Mouse (Mus musculus) lung, postnatal 4 days (tissue): ENCODE data around the gene Gm42674.

Experiments
- DNase-seq, 2 experiments: peaks; one replicate each; pipeline ENCODE4 v3.0.0; 2021

Gene Gm42674

DNA sequence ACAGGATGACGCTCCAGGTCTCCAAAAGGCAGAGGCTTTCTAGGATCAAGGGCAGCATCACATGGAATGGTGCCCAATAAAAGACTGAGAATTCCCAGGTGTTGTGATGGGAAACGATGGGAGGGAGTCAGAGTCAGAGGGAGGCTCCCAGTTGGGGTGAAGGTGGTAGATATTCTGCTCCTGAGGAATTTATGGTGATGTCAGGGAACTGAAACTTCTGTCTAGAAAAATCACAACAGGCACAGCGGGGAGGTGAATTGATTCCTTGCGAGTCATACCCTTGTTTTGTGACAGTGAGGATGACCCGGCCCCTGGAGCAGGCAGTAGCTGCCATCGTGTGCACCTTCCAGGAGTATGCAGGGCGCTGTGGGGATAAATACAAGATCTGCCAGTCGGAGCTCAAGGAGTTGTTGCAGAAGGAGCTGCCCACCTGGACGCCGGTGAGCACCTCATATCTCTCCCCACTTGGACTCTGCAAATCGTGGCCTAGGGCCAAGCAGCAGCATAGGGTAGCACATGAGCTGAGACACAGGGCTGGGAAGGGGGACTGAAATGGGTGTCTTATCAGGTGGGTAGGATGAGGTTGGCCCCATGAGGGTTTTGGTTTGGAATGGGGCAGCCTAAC, at the start of gene Gm42674:
Gm42674 (plus strand) TSS at position 419 of the 625 bp plus-strand sequence.
- DNase-seq = no peak

DNA sequence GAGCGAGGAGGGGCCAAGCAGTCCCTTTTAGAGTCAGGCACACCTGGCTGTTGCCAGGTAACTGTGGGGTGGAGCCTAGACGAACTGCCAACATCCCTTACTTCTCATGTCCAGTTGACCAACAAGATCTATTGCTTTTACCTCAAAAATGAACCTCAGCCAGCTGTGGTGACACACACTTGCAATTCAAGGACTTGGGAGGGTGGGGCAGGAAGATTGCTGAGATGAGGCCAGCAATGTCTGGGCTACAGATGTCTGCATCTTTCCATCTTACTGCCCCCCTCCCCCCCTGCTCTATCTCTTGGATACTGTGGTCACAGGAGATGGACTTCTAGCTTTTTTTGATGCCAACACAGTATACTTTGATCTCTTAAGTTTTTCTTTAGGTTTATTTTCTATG, 49.5 kb upstream of the Gm42674 start:
- no peak for DNase-seq

DNA sequence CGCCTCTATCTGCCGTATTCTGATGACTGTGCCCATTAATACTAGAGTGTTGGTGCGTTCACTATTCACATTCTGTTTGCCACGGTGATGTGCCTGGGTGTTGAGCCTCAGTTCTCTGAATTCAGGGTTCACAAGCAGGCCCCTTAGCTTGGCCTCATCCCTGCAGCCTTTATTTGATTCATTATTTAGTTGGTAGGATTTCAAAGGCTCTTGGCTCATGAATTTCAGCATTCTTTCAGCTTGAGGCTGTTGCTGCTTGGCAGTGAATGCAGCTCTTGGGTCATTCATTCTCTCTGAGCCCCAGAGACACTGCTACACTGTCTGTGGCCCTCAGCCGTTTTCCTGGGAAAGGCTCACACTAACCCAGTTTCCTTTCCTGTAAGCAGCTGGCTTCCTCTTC, 45.8 kb upstream of the Gm42674 start:
- no peak for DNase-seq

DNA sequence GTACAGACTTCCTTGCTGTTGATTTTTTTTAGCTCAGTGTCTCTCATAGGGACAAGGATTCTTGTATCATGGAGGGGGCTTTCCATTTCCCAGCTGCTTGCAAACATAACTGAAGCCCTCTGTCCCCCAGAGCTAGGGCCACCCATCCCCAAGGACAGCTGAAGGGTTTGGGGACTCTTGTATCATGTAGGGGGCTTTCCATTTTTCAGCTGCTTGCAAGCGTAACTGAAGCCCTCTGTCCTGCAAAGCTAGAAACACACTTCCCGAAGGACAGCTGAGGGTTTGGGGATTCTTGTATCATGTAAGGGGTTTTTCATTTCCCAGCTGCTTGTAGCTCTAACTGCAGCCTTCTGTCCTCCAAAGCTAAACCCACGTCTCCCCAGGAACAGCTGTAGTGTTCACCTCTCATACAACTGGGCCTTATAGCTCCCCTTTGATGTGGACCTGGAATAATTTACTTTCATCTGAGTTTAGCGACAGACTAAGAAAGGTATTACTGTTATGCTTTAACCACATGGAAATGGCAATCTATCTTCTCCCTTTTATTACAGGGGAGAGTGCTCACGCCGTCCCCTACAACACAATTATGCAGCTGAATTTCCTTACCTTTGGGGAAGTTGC, 41.6 kb upstream of the Gm42674 start, which contains the start of gene S100a3:
S100a3 (plus strand) TSS at position 571 of the 621 bp plus-strand sequence.
- no peak for DNase-seq

DNA sequence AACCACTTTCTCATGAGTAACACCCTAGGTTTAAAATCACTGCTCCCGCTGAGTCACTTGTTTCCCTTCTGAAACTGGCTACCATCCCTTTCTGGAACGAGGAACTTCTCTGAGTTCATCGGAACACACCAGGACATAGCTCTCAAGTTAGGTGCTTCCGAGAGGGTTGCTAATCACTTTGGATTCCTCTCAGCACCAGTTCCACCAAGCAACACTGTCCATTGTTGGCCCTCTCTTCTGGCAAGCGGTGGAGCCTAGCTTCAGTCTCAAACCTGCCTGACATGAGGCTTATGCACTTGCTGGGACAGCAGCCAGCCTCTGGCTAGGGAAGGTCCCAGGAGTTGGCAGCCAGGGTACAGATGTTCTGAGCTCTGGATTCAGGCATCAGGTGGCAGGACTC, 27.0 kb upstream of the Gm42674 start:
- DNase-seq = no peak

DNA sequence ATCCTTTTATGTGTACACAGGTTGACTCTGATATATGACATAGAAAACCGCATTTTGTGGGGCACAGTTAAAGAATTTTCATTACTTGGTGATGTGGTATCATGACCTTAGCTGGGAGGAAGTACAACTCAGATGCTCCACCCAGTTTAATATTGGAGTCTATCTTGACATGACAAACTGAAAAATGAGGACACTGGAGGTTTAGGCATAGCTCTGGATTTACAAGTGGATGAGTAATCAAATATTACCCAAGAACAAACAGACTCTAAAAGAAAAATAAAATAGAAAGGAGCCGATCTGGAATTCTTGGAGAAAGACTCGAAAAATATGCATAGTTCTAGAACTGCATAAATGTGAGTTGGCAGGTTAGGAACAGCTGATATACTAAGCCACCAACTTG, 26.4 kb upstream of the Gm42674 start:
- no peak for DNase-seq

DNA sequence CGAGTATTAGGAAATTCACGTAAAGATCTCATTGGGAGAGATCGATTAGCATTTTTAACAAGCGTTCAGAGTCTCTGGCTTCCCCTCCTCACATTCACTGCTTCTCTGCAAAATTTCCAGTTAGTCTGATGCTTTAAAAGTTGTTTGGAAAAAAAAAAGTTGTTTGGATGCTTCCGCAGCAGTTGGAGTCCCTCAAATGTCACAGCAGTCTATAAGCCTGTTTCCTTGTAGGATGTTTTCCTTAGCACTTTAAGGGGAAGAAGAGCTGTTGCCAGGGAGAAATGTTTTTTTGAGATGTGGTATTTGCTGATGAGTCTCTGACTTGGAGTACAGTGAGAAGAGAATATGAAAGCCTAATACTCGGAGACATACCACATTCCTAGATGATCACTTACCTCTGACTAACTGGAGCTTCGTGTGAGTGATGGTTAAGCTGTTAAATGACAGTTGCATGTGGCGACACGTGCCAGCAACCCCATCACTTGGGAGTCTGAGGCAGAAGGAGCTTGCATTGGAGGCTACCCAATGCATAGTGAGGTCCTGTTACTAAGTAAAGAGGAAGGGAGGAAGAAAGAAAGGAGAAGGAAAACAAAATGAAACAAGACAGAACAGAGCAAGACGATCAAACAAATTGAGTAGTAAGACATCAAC, 25.2 kb upstream of the Gm42674 start:
- no peak for DNase-seq

DNA sequence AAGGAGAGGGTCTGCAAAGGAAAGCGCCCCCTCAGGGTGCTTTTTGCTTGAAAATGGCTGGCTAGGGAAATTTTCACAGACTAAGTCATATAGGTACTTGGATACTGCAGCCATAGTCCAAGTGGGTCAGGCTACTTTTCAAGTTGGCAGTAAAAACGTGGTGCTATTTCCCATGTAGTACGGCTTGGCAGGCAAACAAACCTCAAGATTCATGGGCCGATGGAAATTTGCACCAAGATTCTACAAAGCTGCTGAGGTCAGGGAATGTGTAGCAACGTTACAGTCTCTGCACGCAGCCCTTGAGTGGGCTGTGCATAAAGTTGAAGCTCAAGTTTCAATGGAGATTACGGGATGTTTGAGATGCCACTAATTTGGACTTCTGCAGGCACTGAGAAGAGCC, 22.3 kb upstream of the Gm42674 start:
- no peak for DNase-seq

DNA sequence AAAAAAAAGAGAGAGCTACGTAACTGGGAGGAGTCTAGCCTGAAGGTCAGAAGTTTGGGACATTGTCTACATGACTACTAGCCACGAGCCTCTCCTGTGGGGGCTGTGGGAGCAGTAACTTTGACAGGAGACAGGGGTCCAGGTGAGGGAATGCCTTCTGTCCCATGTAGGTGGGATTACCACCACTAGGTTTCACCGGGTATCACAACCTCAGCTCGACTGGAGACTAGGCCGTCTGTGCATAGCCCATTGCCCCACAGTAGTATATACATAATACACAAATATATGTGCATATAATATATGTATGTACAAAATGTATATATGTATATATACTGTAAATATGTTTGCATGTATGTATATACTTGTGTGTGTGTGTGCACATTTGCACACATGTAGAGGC, 20.6 kb upstream of the Gm42674 start:
- no peak for DNase-seq

DNA sequence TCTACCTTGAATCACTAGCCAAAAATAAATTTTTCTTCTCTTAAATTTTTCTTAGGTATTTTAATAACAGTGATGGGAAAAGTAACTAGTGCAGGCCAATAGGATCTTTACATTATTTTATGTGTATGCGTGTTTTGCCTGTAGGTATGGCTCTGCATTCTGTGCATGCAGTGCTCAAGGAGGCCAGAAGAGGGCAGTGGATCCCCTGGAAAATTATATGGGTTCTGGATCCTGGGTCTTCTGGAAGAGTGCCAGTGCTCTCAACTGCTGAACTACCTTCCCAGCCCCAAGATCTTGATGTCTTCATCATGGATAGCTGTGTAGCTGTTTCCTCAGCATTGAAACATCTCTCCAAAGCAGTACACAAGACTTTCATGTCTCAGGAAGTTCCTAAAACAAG, 19.5 kb upstream of the Gm42674 start:
- DNase-seq = no peak

DNA sequence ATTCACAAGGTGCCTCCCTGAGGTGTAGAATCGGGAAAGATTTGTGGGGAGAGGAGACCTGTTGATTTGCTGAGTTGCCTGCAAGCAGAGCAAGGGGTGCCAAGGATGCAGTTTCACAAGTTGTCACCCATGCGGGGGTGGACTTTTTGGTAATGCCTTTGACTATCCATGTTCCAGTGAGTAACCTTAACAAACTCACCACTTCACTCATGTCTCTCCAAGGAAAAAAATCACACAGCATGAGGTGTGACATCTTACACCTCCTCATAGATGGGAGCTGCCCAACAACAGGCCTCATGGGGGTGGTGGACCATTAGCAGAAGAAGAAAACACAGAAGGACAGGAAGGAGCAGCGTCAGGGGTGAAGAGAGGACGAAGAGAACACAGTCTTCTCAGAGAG, 19.1 kb upstream of the Gm42674 start:
- DNase-seq = no peak

DNA sequence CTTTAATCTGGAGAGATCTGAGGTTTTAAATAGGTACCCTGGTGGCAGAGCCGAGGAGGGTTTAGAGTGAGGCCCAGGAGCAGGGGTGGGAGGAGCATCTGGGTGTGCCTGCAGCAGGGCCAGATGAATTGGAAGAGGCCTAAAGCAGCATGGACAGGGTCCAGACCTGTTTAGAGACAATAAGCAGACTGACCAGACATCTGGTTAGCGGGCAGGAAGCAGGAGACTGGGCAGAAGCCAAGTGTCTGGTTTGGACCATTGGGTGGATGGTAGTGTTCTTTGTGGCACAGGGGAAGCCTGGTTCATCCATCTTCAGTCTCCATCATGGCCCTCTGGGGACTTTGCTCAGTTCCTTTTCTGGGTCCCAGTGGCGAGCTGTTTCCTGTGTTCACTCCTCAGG, 17.8 kb upstream of the Gm42674 start:
- peak in 1 of 2 experiments; percentile 6 for DNase-seq

DNA sequence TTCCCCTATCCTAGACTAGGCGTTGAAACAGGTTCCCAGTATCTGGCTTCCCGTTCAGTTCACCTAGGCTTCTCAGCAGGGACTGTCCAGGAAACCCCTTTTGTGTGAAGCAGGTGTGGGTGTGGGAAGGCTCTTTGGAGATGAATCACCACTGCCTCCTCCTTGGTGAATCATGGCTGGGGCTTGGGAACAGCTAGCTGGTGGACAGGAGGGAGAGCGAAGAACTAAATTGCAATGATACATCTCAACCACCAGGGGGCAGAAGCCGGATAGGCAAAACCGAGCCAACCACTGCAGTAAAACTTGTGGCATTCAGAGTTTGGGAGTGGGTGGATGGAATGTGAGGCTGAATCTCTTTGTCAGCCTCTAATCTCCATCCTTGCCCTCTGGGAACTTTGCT, 16.1 kb upstream of the Gm42674 start:
- DNase-seq = peak; percentile 59 to 80

DNA sequence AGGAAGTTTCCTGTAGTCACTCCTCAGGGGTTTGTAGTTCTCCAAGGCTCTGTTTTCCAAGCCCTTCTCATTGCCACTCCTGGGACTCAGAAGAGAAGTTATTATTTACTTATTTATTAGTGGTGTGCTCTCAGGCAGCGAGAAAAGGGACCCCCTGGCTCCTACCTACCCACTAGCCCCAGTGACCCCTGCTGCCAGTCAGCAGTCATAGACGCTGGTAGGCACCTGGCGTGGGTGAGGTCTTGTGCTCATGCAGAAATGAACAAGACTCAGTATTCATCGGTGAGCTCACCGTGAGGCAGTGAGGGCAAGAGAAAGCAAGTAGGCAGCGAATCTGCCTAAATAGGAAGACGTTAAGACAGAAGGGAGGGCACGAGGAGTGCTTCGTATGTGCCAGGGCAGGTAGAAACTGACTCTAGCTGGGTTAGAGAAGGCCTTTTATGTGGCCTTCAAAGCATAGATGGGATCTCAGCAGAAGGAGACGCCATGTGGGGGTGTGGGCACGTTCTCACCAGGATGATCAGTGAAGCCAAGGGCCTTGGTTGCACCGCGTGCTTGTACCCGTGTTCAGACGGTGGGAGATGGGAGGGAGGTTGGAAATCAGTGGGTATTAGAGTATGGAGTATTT, 15.6 kb upstream of the Gm42674 start:
- no peak for DNase-seq

DNA sequence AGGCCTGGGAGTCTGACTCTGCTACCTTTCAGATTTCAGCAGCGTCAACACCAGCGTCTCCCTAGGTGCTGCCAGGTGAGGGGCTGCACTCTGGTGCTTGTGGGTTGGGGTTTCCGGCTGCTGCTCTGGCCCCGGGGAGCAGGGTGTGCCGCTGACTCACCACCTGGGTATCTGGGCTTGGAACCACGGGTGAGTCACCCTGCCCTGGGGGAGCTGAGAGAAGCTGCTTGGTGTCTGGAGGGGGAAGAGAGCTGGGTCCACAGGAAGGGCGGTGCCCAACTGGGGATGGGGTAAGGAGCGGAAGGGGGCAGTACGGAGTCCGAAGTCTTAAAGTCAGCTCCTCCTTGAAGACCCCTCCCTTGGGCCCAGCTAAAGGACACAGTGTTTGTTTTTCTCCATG, 14.8 kb upstream of the Gm42674 start:
- peak; percentile 82 to 90 for DNase-seq

DNA sequence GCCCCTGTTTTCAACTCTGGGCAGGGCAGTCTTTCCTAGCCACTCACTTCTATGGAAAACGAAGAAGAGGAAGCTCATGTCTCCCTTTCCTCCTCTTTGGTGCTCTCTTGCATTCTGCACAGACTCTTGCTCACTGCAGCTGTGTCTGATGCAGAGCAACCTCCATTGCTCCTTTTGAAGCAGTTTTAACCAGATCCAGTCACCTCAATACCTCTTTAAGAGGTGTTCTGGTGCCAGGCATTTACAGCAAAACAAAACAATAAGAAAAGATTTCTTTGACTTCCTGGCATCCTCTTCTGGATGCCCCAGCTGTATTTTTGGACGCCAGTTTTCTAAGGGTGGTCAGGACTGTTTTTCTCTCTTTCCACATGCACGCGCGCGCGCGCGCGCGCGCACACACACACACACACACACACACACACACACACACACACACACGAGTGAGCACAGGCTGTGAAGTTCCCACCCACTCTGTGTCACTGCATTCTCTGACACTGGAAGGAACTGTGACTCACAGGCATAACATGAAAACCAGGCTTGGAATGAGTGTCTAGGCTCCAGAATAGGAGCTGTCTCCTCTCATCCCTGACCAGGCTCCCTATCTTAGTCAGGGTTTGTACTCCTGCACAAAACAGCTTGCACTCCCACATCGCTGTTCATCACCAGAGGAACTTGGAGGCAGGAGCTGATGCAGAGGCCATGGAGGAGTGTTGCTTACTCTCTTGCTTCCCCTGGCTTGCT, 14.2 kb upstream of the Gm42674 start:
- peak in 1 of 2 experiments; percentile 29 for DNase-seq

DNA sequence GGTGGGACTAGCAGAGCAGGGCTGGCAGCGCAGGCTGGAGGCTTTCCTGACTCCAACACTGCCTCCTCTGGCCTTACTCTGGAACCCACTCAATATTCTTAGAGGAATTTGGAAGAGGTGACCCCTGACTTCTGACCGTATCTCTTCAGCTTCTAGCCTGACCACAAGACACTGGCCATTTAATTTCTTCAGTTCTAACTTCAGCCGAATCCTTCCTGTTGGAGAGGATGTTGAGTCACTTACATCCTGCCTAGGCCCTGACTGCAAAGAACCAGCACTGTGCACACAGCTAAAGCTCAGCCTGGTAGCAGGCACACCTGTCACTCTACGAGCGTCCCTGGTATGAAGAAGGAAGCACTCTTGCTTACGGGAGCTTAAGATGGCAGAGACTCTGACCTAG, 12.3 kb upstream of the Gm42674 start:
- no peak for DNase-seq

DNA sequence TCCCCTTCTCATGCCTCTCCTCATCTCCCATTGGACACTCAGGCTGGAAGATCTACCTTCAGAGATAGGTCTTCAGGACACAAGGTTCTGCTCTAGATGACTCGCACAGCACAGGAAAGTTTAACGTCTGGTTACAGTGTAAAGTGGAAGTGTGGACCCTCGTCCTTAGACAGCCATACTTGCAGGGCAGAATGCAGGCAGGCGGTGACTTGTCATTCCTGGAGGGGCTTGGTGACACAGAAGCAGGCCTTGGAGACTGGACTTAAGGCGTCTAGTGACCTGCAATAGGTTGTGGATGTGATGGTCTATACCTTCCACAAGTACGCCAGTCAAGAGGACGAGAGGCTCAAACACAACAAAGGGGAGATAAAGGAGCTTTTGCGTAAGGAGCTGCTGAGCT, 11.8 kb upstream of the Gm42674 start, which contains the start of gene S100a2:
S100a2 (plus strand) TSS at position 301 of the 400 bp plus-strand sequence.
- DNase-seq = no peak

DNA sequence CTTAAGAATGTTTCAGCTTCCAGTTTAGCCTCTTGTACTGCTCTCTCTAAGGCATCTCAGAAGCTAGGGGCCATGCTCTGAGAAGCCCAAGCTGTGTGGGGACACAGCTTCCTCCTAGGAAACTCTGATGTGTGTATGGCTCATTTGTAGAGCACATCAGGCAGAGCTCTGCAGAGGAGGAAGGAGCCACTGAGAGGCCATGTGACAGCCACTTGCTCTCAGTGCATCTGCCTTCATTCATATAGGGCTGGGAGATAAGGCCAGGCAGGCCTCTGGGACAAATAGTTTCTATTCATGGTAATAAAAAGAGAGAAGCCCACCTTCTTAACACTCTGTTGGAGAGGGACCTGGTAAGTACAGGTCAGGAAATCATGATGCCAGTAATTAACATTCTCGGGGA, 7.2 kb upstream of the Gm42674 start:
- no peak for DNase-seq

DNA sequence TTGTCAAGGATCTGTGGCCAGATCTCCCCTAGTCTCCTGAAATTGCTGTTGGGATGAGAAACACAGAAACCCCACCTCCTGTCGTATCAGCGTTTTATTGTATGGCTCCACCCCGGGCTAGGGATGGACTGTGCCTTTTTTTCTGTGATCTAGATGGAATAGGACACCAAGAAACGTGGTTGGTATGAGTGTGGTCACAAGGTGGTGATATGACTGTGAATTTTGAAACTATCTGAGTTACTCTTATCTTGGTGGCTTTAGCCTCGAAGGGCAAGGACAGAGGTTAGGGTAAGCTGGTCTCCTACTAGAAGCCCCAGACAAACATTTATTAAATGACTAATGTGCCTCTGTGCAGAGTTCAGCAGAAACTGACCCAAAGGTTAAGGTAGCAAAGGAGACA, 6.1 kb upstream of the Gm42674 start:
- DNase-seq = no peak

DNA sequence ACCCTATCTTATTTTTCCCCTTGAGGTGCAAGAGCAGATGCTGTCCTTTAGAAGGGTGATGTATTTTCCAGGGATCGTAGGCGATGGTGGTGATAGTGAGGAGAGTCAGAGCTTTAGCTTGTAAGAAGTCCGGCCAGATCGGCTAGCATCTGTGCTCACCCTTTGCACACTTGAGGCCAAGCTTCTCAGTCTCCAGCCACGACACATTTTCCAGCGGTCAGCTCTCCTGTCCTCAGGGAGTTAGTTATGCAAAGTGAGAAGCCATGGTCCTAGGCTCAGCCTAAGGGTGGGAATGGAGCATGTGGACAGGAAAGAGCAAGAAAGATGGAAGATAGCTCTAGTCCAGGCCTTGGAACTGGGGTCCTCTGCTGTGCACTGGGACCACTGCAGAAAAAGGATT, 4.9 kb upstream of the Gm42674 start:
- no peak for DNase-seq

DNA sequence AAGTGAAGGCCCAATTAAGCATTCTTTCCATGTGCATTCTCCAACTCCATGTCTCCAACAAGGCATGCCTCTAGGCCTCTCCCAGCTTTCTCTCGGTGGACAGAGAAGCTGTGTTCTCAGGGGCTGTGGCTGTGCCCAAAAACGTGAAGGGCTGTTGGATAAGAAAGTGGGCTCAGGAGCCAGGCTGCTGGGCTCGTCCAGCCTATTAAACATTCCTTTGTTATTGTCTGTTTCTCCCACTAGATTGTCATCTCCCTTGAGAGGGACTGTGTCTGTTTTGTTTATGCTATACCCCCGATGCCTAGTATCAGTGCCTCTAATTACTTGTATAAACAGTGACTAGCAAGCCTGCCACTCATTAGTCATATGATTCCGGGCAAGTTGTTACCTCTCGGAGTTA, 4.0 kb upstream of the Gm42674 start:
- DNase-seq = no peak

DNA sequence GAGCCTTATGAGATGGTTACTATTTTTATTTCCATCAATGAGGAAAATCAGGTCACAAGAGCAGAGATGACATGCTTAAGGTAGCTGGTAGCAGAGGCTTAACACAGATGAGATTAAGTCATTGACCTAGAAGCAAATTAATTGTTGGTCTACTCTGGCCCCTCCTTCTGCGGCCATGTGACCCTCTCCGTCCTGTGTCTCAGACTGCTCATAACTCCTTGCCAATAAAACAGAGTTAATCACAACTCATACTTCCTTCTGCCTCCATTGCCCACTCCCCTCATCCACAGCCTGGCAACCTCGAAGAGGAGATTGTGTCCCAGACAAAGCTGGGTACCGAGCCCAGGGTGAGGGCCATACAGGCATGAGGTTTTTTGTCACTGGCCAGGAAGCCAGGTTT, 3.5 kb upstream of the Gm42674 start:
- no peak for DNase-seq
